Mouse (Mus musculus): Measurements from ENCODE around the gene Fcamr.
A peak's percentile ranks its signal among the peaks of the same experiment; 100 is the strongest.

The Fcamr gene

GRCm38 (mm10) chr1:130802976-130803375, 2.3 kb downstream of the Fcamr start:
- peak; percentile 42 to 63 for DNase-seq

DNA sequence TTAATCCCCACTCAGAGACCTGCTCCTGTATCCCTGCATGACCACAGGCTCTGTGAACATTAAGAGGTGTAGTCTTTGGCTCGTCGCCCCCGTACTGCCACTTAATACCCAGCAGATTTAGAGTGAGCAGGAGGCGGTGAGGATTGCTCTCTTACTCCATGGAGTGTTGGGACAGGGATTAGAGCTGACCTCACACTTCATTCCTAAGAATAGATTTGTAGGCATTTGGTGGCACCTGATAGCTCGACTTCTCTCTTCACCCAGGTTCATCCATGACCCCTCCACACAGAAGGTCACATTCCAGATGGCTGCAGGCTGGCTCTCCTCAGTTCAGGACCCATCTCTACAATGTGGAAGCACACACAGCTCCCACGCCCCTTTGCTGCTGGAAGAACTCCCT, 3.6 kb downstream of the Fcamr start:
- DNase-seq, result no peak

- DNase-seq, result no peak
Observed at GRCm38 (mm10) chr1:130810906-130811305, 10.2 kb downstream of the Fcamr start.

GRCm38 (mm10) chr1:130811316-130811715, 10.6 kb downstream of the Fcamr start:
- DNase-seq, result no peak

- peak; percentile 50 to 61 for DNase-seq
Observed at GRCm38 (mm10) chr1:130819737-130820136, 19.0 kb downstream of the Fcamr start.

DNA sequence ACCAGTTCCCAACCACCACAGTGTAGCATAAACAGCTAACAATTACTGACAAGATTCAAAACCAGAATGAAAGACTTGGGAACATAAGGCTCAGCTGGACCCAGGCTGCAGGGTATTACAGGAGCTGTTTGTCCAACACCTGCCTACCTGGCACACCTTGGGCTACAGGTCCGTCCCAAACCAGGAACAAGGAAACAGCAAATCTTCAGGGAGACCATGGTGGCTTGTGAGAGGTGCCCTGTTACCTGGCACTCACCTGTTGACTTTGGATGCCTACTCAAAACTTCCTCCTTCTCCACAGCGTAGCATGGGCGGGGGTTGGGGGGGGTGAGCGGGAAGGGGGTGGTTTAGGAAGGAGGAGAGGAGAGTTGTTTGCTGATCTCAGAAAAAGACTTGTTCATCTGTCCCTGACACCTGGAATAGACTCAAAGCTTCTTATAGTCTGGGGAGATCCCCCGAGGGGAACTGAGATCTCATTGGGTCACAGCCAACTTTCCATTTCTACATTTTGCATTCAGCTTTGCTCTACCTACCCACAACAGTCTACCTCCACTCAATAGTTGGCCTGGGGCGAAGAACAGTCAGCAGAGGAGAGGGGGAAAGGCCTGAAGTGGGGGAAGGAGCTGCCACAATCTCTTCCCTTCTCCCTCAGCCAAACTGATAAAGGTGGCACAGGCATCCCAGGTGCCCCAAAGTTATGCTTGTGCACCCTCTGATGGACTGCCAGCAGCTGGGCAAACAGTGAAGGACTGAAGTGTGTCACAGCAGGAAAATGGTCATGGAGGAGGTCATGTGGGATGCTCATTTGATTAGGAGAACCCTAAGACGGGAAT, 19.8 kb downstream of the Fcamr start:
- peak in 1 of 2 experiments; percentile 51 for DNase-seq

GRCm38 (mm10) chr1:130821149-130821471, 20.4 kb downstream of the Fcamr start:
- DNase-seq, result no peak

GRCm38 (mm10) chr1:130821911-130822625, 21.4 kb downstream of the Fcamr start:
- DNase-seq, result peak; percentile 52 to 90

- peak in 1 of 2 experiments; percentile 60 for DNase-seq
Observed at GRCm38 (mm10) chr1:130826448-130826847, 25.7 kb downstream of the Fcamr start, which contains the start of gene Pigr. TSS of gene Pigr (plus strand) at chr1:130826684.

- DNase-seq, result peak in 1 of 2 experiments; percentile 60
Observed at GRCm38 (mm10) chr1:130828656-130829055, 28.0 kb downstream of the Fcamr start.

GRCm38 (mm10) chr1:130829906-130830830, 29.5 kb downstream of the Fcamr start:
- no peak for DNase-seq

DNA sequence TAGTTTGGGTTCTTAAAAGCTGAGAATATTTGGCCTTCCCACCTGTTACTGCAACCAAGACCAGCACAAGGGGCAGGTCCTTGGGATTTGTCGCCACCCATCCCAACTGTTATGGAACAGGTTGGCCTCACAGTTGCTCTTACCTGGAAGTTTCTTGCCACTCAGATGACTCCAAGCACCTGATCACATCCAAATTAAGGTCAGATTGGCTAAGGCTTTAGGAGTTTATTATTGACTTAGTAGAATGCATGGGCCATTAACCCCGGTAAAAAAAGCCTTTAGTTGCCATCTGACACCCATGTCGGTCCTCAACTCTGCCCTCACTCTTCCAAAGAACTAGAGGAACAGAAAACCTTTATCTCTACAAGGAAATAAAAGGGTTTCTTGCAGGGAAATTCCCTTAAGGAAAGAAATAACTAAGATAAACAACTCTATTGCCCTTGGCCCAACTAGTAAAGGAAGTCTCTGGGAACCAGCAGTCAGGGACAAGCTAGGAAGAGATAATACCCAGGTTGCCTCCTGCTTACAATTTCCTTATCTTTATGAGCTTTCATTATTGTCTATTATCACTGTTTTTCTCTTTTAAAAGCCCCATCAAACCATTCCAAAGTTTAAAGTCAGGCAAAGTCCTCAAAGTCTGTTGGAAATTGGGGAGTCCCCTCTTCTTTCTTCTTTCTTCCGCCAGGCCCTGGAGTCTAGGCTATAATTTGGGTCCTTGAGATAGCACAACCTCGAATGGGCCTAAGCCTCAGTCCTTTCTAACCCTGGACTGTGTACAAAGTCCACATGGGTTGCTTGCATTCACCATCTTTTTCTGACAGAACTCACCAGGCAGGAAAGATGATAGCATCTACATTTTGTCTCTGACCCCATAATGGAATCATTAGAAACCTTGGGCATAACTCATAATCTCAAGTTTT, 31.8 kb downstream of the Fcamr start:
- peak; percentile 68 to 88 for DNase-seq

DNA sequence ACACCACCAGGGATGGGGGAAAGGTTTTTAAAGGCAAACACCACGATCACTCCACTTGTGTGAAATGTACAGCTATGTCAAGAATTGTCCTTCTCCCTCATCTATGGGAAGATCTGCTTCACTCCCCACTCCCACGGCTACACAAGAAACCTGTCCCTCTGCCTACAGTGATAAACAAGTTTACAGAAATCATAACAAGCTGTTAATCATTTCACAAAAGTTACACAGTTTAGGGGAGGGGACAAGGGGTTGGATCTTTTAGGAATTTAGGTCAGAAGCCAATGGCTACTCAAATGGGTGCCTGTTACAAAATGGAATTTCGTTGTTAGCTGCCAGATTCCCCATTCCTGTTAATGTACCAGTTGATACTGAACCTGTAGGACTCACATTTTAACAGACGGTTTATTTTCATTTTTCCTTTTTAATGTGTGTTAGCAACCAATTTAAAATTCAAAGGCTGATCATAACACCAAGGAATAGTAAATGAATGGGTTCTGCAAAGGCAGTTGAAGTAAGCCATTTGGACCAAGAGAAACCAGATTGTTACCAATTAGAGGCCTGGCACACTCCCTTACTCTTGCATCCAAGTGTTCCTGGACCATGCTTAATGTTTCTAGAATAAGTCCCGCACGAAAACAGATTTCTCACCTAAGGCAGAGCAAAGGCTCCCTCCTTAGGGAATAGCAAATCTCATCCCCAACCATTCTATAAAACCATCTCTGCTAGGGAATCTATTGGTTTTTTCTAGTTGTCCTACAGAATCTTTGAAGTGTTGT, 34.6 kb downstream of the Fcamr start:
- peak; percentile 52 to 75 for DNase-seq

GRCm38 (mm10) chr1:130838288-130838687, 37.6 kb downstream of the Fcamr start:
- peak; percentile 67 to 75 for DNase-seq

GRCm38 (mm10) chr1:130840599-130841379, 40.1 kb downstream of the Fcamr start:
- DNase-seq, result peak; percentile 43 to 75

DNA sequence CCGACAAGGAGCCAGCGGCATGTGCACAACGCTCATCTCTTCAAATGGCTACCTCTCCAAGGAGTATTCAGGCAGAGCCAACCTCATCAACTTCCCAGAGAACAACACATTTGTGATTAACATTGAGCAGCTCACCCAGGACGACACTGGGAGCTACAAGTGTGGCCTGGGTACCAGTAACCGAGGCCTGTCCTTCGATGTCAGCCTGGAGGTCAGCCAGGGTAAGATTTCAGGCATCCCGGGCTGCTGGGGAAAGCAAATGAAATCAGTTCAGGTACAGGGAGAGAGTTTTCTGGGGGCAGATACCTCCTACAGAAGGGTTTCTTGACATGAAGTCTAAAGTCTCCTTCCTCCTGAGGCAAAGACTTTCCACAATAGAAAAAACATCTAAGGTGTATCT, 40.9 kb downstream of the Fcamr start:
- DNase-seq, result no peak

- no peak for DNase-seq
Observed at GRCm38 (mm10) chr1:130844516-130844915, 43.8 kb downstream of the Fcamr start.

GRCm38 (mm10) chr1:130849530-130850214, 49.0 kb downstream of the Fcamr start:
- DNase-seq, result no peak

- DNase-seq, result no peak
Observed at GRCm38 (mm10) chr1:130850405-130850804, 49.7 kb downstream of the Fcamr start.
